Mouse (Mus musculus) kidney, postnatal 0 days (tissue): ENCODE data around the gene H2afx. TPM values are rescaled to one million over a fixed set of nuclear protein-coding genes. Genes with fewer than 3 reads are reported as not detected.
"Not testable (repeated sequence)": the region's sequence is repeated elsewhere in the genome, so short reads cannot be mapped to it uniquely, and the experiment has no call there.

ENCODE experiments used
- ATAC-seq: fragments of 200-750 bp; cut with Nextera tagmentation; replicated peaks from 2 replicates; pipeline ENCODE4 v1.8.0; 2017; ENCODE audit warnings: low read depth, moderate number of reproducible peaks, moderate TSS enrichment, moderate library complexity; ENCODE audit not compliant: low FRiP score
- DNase-seq: peaks from one replicate; pipeline ENCODE4 v3.0.0-alpha.2; 2016; ENCODE audit warnings: low spot score
- H3K27ac ChIP-seq: fragments of 300-500 bp; sonication (generic); 2 replicates; pipeline ENCODE4 v1.5.1; 2014; ENCODE audit warnings: mild to moderate bottlenecking
- H3K27me3 ChIP-seq: fragments of 300-500 bp; sonication (generic); 2 replicates; pipeline ENCODE4 v1.6.1; 2014; ENCODE audit warnings: low read length, mixed read lengths; ENCODE audit not compliant: insufficient read depth
- H3K36me3 ChIP-seq: fragments of 300-500 bp; sonication (generic); 2 replicates; pipeline ENCODE4 v1.6.1; 2014; ENCODE audit warnings: low read length, mixed read lengths; ENCODE audit not compliant: insufficient read depth
- H3K4me1 ChIP-seq: fragments of 300-500 bp; sonication (generic); replicated peaks from 2 replicates; pipeline ENCODE4 v1.6.1; 2014; ENCODE audit warnings: antibody characterized with exemption, low read length, mixed read lengths; ENCODE audit not compliant: insufficient read depth
- H3K4me2 ChIP-seq: fragments of 300-500 bp; sonication (generic); 2 replicates; pipeline ENCODE4 v1.6.1; 2014; ENCODE audit warnings: mild to moderate bottlenecking, low read length, moderate library complexity, mixed read lengths
- H3K4me3 ChIP-seq: fragments of 300-500 bp; sonication (generic); replicated peaks from 2 replicates; pipeline ENCODE4 v1.5.1; 2014; ENCODE audit warnings: low read depth, low read length
- H3K9ac ChIP-seq: fragments of 300-500 bp; sonication (generic); 2 replicates; pipeline ENCODE4 v1.6.1; 2014; ENCODE audit warnings: low read depth, low read length
- H3K9me3 ChIP-seq: fragments of 300-500 bp; sonication (generic); replicated peaks from 2 replicates; pipeline ENCODE4 v1.6.1; 2016; ENCODE audit warnings: low read length, inconsistent platforms, mixed read lengths
- CTCF ChIP-seq: IDR thresholded peaks from 2 replicates; pipeline ENCODE4 v1.5.1; 2016; ENCODE audit warnings: antibody characterized with exemption, low read depth, mild to moderate bottlenecking, moderate library complexity
- WGBS: fragments of 180-500 bp; shearing (Covaris S2); extraction: QIAGEN DNeasy Blood & Tissue Kit; methylation state at CpG from one replicate; pipeline ENCODE4 v1.1.7; 2014; 5-methylcytosine and 5-hydroxymethylcytosine counted together
- polyA plus RNA-seq: library from polyadenylated mRNA; unstranded; fragments of >200 nt; fragmentation: Nextera tagmentation; extraction: Ambion mirVana; gene quantifications from 2 replicates; pipeline ENCODE4 v1.2.1, GENCODE M21; 2015

Gene H2afx
- polyA plus RNA-seq, 1 experiment from 2014 or later: 186 TPM

DNA sequence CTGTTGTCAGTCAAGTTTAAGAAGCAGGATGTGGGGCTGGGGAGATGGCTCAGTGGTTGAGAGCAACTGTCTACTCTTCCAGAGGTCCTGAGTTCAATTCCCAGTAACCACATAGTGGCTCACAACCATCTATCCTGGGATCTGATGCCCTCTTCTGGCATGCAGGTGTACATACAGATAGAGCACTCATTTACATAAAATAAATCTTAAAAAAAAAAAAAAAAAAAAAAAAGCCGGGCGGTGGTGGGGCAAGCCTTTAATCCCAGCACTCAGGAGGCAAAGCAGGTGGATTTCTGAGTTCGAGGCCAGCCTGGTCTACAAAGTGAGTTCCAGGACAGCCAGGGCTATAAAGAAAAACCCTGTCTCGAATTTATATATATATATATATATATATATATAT lies 10.8 kb upstream of the H2afx start:
- H3K4me2 ChIP-seq, H3K9me3 ChIP-seq, H3K4me3 ChIP-seq, H3K27me3 ChIP-seq, H3K36me3 ChIP-seq, H3K9ac ChIP-seq, H3K27ac ChIP-seq, ATAC-seq, DNase-seq: not testable (repeated sequence)
- 84% methylated on average over 4 of the region's 4 CpGs for WGBS
- TF ChIP-seq CTCF: peak; percentile 43
- H3K4me1 ChIP-seq: peaks cover 16% of the 10 kb centered on the region

- Histone ChIP-seq H3K4me1 (peaks cover 11% of the 10 kb centered on the region), H3K36me3 (no peaks in the 10 kb centered on the region), H3K4me3 (no peak overlapping the region), H3K27ac (no peak overlapping the region), H3K4me2 (no peak overlapping the region), H3K9me3 (no peaks in the 10 kb centered on the region), H3K27me3 (no peaks in the 10 kb centered on the region), H3K9ac (no peak overlapping the region)
- 63% methylated on average over 6 of the region's 6 CpGs for WGBS
- no peak for ATAC-seq
- DNase-seq: no peak
- no peak for TF ChIP-seq CTCF
These were observed 10.3 kb upstream of the H2afx start for GRCm38 (mm10) chr9:44324147-44324546.

DNA sequence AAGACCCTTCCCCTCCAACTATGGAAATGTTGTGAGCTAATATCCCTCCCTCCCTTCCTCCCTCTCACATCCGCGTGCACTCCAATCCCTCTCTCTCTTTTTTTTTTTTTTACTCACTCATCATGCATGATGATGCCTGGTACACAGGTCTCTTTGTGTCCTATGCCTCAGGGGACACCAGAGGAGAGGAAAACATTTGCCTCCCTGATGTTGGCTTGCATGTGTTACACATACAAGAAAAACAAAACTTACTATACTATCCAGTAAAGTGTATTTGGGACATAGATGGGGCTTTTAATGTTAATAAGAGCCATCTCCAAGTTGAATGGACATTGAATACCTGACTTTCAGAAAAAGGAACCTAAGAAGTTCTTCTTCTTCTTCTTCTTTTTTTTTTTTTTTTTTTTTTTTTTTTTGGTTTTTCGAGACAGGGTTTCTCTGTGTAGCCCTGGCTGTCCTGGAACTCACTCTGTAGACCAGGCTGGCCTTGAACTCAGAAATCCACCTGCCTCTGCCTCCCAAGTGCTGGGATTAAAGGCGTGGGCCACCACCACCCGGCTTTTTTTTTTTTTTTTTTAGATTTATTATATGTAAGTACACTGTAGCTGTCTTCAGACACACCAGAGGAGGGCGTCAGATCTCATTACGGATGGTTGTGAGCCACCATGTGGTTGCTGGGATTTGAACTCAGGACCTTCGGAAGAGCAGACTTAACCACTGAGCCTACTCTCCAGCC lies 9.3 kb upstream of the H2afx start:
- not testable (repeated sequence) for ATAC-seq
- H3K9ac ChIP-seq: 0 out of 2 replicates have a peak overlapping the region, but pooled peaks have one; percentile 81
- 67% methylated on average over 7 of the region's 8 CpGs for WGBS

DNA sequence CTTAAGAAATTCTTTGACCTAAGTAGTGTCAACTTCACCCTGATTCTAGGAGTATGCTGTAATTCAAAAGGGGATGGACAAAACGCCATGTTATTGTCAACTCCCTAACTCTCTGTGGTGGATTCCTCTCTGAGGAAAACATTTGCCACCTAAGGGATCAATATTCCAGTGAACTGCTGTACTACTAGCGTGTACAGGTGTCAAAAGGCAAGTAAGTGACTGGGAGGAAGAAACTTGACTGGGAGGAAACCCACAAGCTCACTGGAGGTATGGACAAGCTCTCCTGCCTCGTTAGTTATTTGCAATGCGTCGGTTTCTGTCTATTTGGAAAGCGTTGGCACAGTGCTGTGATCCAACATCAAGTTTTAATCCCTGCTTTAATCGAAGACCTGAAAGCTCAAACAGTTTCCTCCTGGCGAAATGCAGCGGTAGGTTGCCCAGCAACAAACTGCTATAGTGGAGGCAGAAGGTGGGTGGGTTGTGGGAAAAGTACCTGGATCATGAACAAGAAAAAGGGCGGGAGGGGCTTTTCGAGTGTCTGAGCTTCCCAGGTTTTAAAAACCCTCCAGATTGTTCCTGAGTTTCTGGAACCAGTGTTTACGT lies 8.6 kb upstream of the H2afx start, which contains the start of gene Dpagt1:
Dpagt1 (plus strand) TSS at position 252 of the 603 bp plus-strand sequence.
- 2% methylated on average over 12 of the region's 12 CpGs for WGBS
- Histone ChIP-seq H3K9me3 (no peaks in the 10 kb centered on the region), H3K4me3 (peak within 1 kb of the TSS; percentile 76), H3K9ac (peak within 1 kb of the TSS; percentile 81), H3K4me2 (peak within 1 kb of the TSS; percentile 80), H3K27me3 (no peaks in the 10 kb centered on the region), H3K4me1 (peaks cover 8% of the 10 kb centered on the region; the same call in 1 of the 2 replicates), H3K36me3 (0 out of 2 replicates have a peak, but pooled peaks cover 8% of the 10 kb centered on the region), H3K27ac (peak within 1 kb of the TSS; percentile 94)
- no peak for DNase-seq
- TF ChIP-seq CTCF: no peak
- no peak for ATAC-seq

More for the DNA sequence above, 9.3 kb upstream of the H2afx start:
- H3K4me1 ChIP-seq, H3K9me3 ChIP-seq, DNase-seq, H3K4me3 ChIP-seq, H3K36me3 ChIP-seq, H3K27me3 ChIP-seq: not testable (repeated sequence)
- peak overlapping the region; percentile 80; the same call in 1 of the 2 replicates for H3K4me2 ChIP-seq
- H3K27ac ChIP-seq: peak overlapping the region; percentile 94; the same call in 1 of the 2 replicates

- H3K27ac ChIP-seq: peak overlapping the region; percentile 94
- H3K36me3 ChIP-seq: 0 out of 2 replicates have a peak, but pooled peaks cover 13% of the 10 kb centered on the region
- TF ChIP-seq CTCF: no peak
- DNase-seq (peak; percentile 95), ATAC-seq (peak; percentile 94)
- no peaks in the 10 kb centered on the region for H3K27me3 ChIP-seq
- peak overlapping the region; percentile 76 for H3K4me3 ChIP-seq
- H3K9me3 ChIP-seq: no peaks in the 10 kb centered on the region
- H3K4me2 ChIP-seq: peak overlapping the region; percentile 80
- WGBS: under 1% methylated on average over 38 of the region's 38 CpGs
- peak overlapping the region; percentile 81 for H3K9ac ChIP-seq
- peaks cover 8% of the 10 kb centered on the region; the same call in 1 of the 2 replicates for H3K4me1 ChIP-seq
These were observed 8.0 kb upstream of the H2afx start for GRCm38 (mm10) chr9:44326371-44327063.
